13 mouse cellular contexts compared by ENCODE assay signal in genomic region chr1:20544526-20544925, GRCm38 (mm10).
"Had no signal": no experiment of that assay in that cellular context is flagged by ENCODE, and none has a peak within 500 bp of the region (broad histone marks: within the 10 kb centered on the region; RNA-seq: fewer than 3 reads in every experiment).

No protein-coding gene starts in this region.

- H3K4me3 ChIP-seq: limb, embryonic 13.5 days; liver, embryonic 12.5 days; midbrain, embryonic 12.5 days; neural tube, embryonic 13.5 days had no signal

- H3K4me2 ChIP-seq: limb, embryonic 13.5 days; liver, embryonic 12.5 days; midbrain, embryonic 12.5 days; neural tube, embryonic 13.5 days had no signal

- H3K4me1 ChIP-seq: limb, embryonic 13.5 days; liver, embryonic 12.5 days; midbrain, embryonic 12.5 days; neural tube, embryonic 13.5 days had no signal

- ATAC-seq: liver, embryonic 12.5 days; midbrain, embryonic 16.5 days had no signal

- DNase-seq: kidney, adult 9 months; left cerebral cortex, postnatal 4 days; lung, adult 18-20 months; retina, postnatal 1 day; right cerebral cortex, postnatal 4 days; spleen, adult 18-20 months; thymus, adult 2 months; thymus, postnatal 36 days had no signal

- H3K36me3 ChIP-seq: limb, embryonic 13.5 days; liver, embryonic 12.5 days; midbrain, embryonic 12.5 days; neural tube, embryonic 13.5 days had no signal

- H3K27me3 ChIP-seq: limb, embryonic 13.5 days; liver, embryonic 12.5 days; midbrain, embryonic 12.5 days; neural tube, embryonic 13.5 days had no signal

- H3K9me3 ChIP-seq: limb, embryonic 13.5 days; liver, embryonic 12.5 days; midbrain, embryonic 12.5 days; neural tube, embryonic 13.5 days had no signal

- H3K27ac ChIP-seq: limb, embryonic 13.5 days; liver, embryonic 12.5 days; midbrain, embryonic 12.5 days; neural tube, embryonic 13.5 days had no signal

- H3K9ac ChIP-seq: limb, embryonic 13.5 days; liver, embryonic 12.5 days; midbrain, embryonic 12.5 days; neural tube, embryonic 13.5 days had no signal
